Mouse (Mus musculus) stomach, postnatal 0 days (tissue): ENCODE results near the gene Rnf220. TPM values are rescaled to one million over a fixed set of nuclear protein-coding genes. Genes with fewer than 3 reads are reported as not detected.
A peak's percentile ranks its signal among the peaks of the same experiment; 100 is the strongest.

ENCODE experiments used
- ATAC-seq: fragments of 200-750 bp; cut with Nextera tagmentation; 2 replicates; pipeline ENCODE4 v1.8.0; 2017; ENCODE audit not compliant: low FRiP score, low TSS enrichment
- DNase-seq: peaks from one replicate; pipeline ENCODE4 v3.0.0-alpha.2; 2016; ENCODE audit warnings: low spot score
- H3K27ac ChIP-seq: fragments of 300-500 bp; sonication (generic); replicated peaks from 2 replicates; pipeline ENCODE4 v1.5.1; 2014; ENCODE audit warnings: mild to moderate bottlenecking, control low read depth
- H3K27me3 ChIP-seq: fragments of 300-500 bp; sonication (generic); 2 replicates; pipeline ENCODE4 v1.6.1; 2014; ENCODE audit warnings: low read length; ENCODE audit not compliant: control insufficient read depth, insufficient read depth
- H3K36me3 ChIP-seq: fragments of 300-500 bp; sonication (generic); 2 replicates; pipeline ENCODE4 v1.6.1; 2014; ENCODE audit warnings: low read length, mixed read lengths; ENCODE audit not compliant: control insufficient read depth, insufficient read depth
- H3K4me1 ChIP-seq: fragments of 300-500 bp; sonication (generic); replicated peaks from 2 replicates; pipeline ENCODE4 v1.6.1; 2014; ENCODE audit warnings: antibody characterized with exemption; ENCODE audit not compliant: control insufficient read depth, insufficient read depth
- H3K4me2 ChIP-seq: fragments of 300-500 bp; sonication (generic); replicated peaks from 2 replicates; pipeline ENCODE4 v1.6.1; 2014; ENCODE audit warnings: low read depth, mild to moderate bottlenecking, control low read depth, moderate library complexity
- H3K4me3 ChIP-seq: fragments of 300-500 bp; sonication (generic); 2 replicates; pipeline ENCODE4 v1.5.1; 2014; ENCODE audit warnings: low read depth, low read length, control low read depth
- H3K9ac ChIP-seq: fragments of 300-500 bp; sonication (generic); 2 replicates; pipeline ENCODE4 v1.6.1; 2014; ENCODE audit warnings: mild to moderate bottlenecking, low read length, control low read depth, mixed read lengths
- H3K9me3 ChIP-seq: fragments of 300-500 bp; sonication (generic); 2 replicates; pipeline ENCODE4 v1.6.1; 2016; ENCODE audit warnings: low read length; ENCODE audit not compliant: control insufficient read depth
- CTCF ChIP-seq: IDR thresholded peaks from 2 replicates; pipeline ENCODE4 v1.5.1; 2016; ENCODE audit warnings: antibody characterized with exemption, low read depth, mild to moderate bottlenecking, moderate library complexity
- EP300 ChIP-seq: optimal IDR thresholded peaks from 2 replicates; pipeline ENCODE3; 2016; ENCODE audit warnings: antibody characterized with exemption
- WGBS: fragments of 180-500 bp; shearing (Covaris S2); extraction: QIAGEN DNeasy Blood & Tissue Kit; methylation state at CpG from one replicate; pipeline ENCODE4 v1.1.7; 2014; 5-methylcytosine and 5-hydroxymethylcytosine counted together
- polyA plus RNA-seq: library from polyadenylated mRNA; unstranded; fragments of >200 nt; fragmentation: Nextera tagmentation; extraction: Ambion mirVana; gene quantifications from 2 replicates; pipeline ENCODE4 v1.2.1, GENCODE M21; 2015

The Rnf220 gene
- polyA plus RNA-seq, 1 experiment from 2014 or later = 33.0 TPM

- H3K27me3 ChIP-seq = no peaks in the 10 kb centered on the region
- 21% methylated on average over 24 of the region's 26 CpGs for WGBS
- DNase-seq (no peak), ATAC-seq (0 out of 2 replicates have a peak, but pooled peaks have one; percentile 31)
- no peak overlapping the region for H3K4me2 ChIP-seq
- H3K9ac ChIP-seq = no peak overlapping the region
- no peaks in the 10 kb centered on the region for H3K9me3 ChIP-seq
- no peaks in the 10 kb centered on the region for H3K4me1 ChIP-seq
- no peak for TF ChIP-seq CTCF
- TF ChIP-seq EP300 = no peak
- no peak overlapping the region for H3K27ac ChIP-seq
- H3K36me3 ChIP-seq = no peaks in the 10 kb centered on the region
- no peak overlapping the region for H3K4me3 ChIP-seq
Measured at GRCm38 (mm10) chr4:117312416-117313084, 184.3 kb downstream of the Rnf220 start.

GRCm38 (mm10) chr4:117311891-117312290 lies 185.0 kb downstream of the Rnf220 start:
- H3K9me3 ChIP-seq = no peaks in the 10 kb centered on the region
- H3K27me3 ChIP-seq = no peaks in the 10 kb centered on the region
- H3K4me1 ChIP-seq = no peaks in the 10 kb centered on the region
- TF ChIP-seq CTCF (no peak), EP300 (no peak)
- ATAC-seq = peak; percentile 9
- no peak overlapping the region for H3K4me3 ChIP-seq
- no peak overlapping the region for H3K27ac ChIP-seq
- no peak overlapping the region for H3K9ac ChIP-seq
- H3K36me3 ChIP-seq = no peaks in the 10 kb centered on the region
- 67% methylated on average over 5 of the region's 5 CpGs for WGBS
- no peak overlapping the region for H3K4me2 ChIP-seq
- no peak for DNase-seq

- Histone ChIP-seq H3K4me3 (no peak overlapping the region), H3K4me2 (no peak overlapping the region), H3K36me3 (no peaks in the 10 kb centered on the region), H3K27ac (no peak overlapping the region), H3K27me3 (no peaks in the 10 kb centered on the region), H3K9ac (no peak overlapping the region), H3K4me1 (peaks cover under 1% of the 10 kb centered on the region; the same call in 1 of the 2 replicates), H3K9me3 (no peaks in the 10 kb centered on the region)
- 92% methylated on average over 1 of the region's 1 CpGs for WGBS
- ATAC-seq (no peak), DNase-seq (no peak)
- no peak for TF ChIP-seq EP300
- TF ChIP-seq CTCF = peak; percentile 34
Measured at GRCm38 (mm10) chr4:117309427-117309826, 187.4 kb downstream of the Rnf220 start.

GRCm38 (mm10) chr4:117307270-117307669 lies 189.6 kb downstream of the Rnf220 start:
- Histone ChIP-seq H3K4me1 (peaks cover 6% of the 10 kb centered on the region; the same call in 1 of the 2 replicates), H3K4me2 (no peak overlapping the region), H3K27ac (no peak overlapping the region), H3K36me3 (no peaks in the 10 kb centered on the region), H3K27me3 (0 out of 2 replicates have a peak, but pooled peaks cover 2% of the 10 kb centered on the region), H3K9me3 (no peaks in the 10 kb centered on the region), H3K4me3 (no peak overlapping the region), H3K9ac (no peak overlapping the region)
- DNase-seq = no peak
- TF ChIP-seq CTCF (no peak), EP300 (no peak)
- WGBS = 61% methylated on average over 6 of the region's 6 CpGs
- ATAC-seq = no peak

- no peak overlapping the region for H3K4me3 ChIP-seq
- no peak overlapping the region for H3K4me2 ChIP-seq
- H3K36me3 ChIP-seq = no peaks in the 10 kb centered on the region
- H3K4me1 ChIP-seq = peaks cover 6% of the 10 kb centered on the region; the same call in 1 of the 2 replicates
- H3K9me3 ChIP-seq = no peaks in the 10 kb centered on the region
- H3K27me3 ChIP-seq = peaks cover 4% of the 10 kb centered on the region; the same call in 1 of the 2 replicates
- TF ChIP-seq CTCF (no peak), EP300 (no peak)
- 46% methylated on average over 6 of the region's 7 CpGs for WGBS
- H3K9ac ChIP-seq = no peak overlapping the region
- ATAC-seq = no peak
- DNase-seq = peak; percentile 49
- no peak overlapping the region for H3K27ac ChIP-seq
Measured at GRCm38 (mm10) chr4:117305461-117305860, 191.4 kb downstream of the Rnf220 start.

GRCm38 (mm10) chr4:117304239-117305025 lies 192.4 kb downstream of the Rnf220 start:
- Histone ChIP-seq H3K4me3 (peak overlapping the region; percentile 41), H3K4me2 (peak overlapping the region; percentile 82), H3K27ac (no peak overlapping the region), H3K9ac (peak overlapping the region; percentile 47), H3K4me1 (peaks cover 6% of the 10 kb centered on the region; the same call in 1 of the 2 replicates), H3K36me3 (no peaks in the 10 kb centered on the region), H3K27me3 (peaks cover 4% of the 10 kb centered on the region; the same call in 1 of the 2 replicates), H3K9me3 (no peaks in the 10 kb centered on the region)
- DNase-seq = no peak
- no peak for ATAC-seq
- WGBS = 5% methylated on average over 53 of the region's 54 CpGs
- TF ChIP-seq CTCF (no peak), EP300 (no peak)
